Mouse (Mus musculus) olfactory bulb, adult 2 months (tissue): ENCODE results near the gene Ptprn2. TPM values are rescaled to one million over a fixed set of nuclear protein-coding genes. Genes with fewer than 3 reads are reported as not detected.

Experiments
- H3K27ac ChIP-seq: fragments of 200-500 bp; 2 replicates; pipeline ENCODE4 v1.5.1; 2012; ENCODE audit warnings: low read depth, low read length; ENCODE audit not compliant: insufficient read depth
- H3K4me1 ChIP-seq: fragments of 200-500 bp; 2 replicates; pipeline ENCODE4 v1.6.1; 2012; ENCODE audit warnings: low read length; ENCODE audit not compliant: control insufficient read depth, insufficient read depth
- H3K4me3 ChIP-seq: fragments of 200-500 bp; 2 replicates; pipeline ENCODE4 v1.5.1; 2012; ENCODE audit warnings: mild to moderate bottlenecking, low read depth, low read length, moderate library complexity; ENCODE audit not compliant: insufficient read depth
- CTCF ChIP-seq: fragments of 200-500 bp; IDR thresholded peaks from 2 replicates; pipeline ENCODE4 v1.5.1; 2012; ENCODE audit warnings: low read depth, mild to moderate bottlenecking, low read length, moderate library complexity; ENCODE audit not compliant: insufficient read depth
- POLR2A ChIP-seq: fragments of 200-500 bp; IDR thresholded peaks from 2 replicates; pipeline ENCODE4 v1.6.1; 2012; ENCODE audit warnings: mild to moderate bottlenecking, low read depth, low read length, moderate library complexity; ENCODE audit not compliant: insufficient read depth
- WGBS: fragments of 180-500 bp; shearing (Covaris S2); methylation state at CpG from one replicate; pipeline ENCODE4 v1.1.7; 2018; 5-methylcytosine and 5-hydroxymethylcytosine counted together
- polyA plus RNA-seq: library from polyadenylated mRNA; stranded (reverse); fragments of >200 nt; gene quantifications from 2 replicates; pipeline ENCODE4 v1.2.4, GENCODE M21; 2012; ENCODE audit warnings: low replicate concordance; ENCODE audit not compliant: missing spikeins, insufficient read depth, insufficient read length

Gene Ptprn2
- polyA plus RNA-seq, 1 experiment, result not detected

DNA sequence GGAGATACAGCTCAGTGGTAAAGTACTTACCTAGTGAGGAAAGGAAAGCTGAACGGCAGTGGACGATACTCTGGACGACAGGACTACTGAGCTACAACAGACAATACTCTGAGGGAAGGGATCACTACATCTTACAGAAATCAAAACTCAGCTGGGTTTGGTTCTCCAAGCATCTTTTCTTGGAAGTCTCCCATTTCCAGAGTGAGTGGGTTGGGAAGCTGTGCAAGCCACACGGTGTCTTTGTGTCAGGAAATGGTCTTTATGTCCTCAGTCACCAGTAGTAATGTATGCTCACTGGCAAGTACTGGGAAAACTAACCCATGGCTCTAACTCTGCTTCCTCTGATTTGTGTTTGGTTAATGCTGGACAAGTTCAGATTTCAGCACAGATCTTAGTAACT, 724.9 kb downstream of the Ptprn2 start:
- TF ChIP-seq POLR2A (no peak), CTCF (no peak)
- no peak overlapping the region for H3K27ac ChIP-seq
- H3K4me3 ChIP-seq, result no peak overlapping the region
- 66% methylated on average over 4 of the region's 4 CpGs for WGBS
- H3K4me1 ChIP-seq, result peaks cover 11% of the 10 kb centered on the region

DNA sequence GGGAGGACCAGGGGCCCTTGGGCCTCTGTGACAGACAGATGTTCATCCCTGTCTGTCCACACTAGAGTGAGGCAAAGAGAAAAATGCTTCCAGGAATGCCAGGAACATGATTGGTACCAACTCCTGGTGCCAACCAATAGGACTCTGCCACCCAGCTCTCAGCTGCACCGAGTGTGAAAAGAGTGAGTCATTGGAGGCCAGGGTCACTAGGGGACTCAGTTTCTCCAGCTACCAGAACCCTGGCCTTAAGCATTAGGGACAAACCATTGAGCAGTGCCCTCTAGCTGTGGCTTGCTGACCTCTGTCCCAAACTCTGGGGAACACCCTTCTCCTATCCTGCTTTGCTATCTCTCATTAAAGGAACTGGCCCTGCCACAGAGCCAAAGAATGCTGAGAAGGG, 728.0 kb downstream of the Ptprn2 start:
- Histone ChIP-seq H3K4me3 (no peak overlapping the region), H3K4me1 (peaks cover 11% of the 10 kb centered on the region), H3K27ac (no peak overlapping the region)
- WGBS, result 48% methylated on average over 1 of the region's 1 CpGs
- no peak for TF ChIP-seq POLR2A
- TF ChIP-seq CTCF, result no peak

DNA sequence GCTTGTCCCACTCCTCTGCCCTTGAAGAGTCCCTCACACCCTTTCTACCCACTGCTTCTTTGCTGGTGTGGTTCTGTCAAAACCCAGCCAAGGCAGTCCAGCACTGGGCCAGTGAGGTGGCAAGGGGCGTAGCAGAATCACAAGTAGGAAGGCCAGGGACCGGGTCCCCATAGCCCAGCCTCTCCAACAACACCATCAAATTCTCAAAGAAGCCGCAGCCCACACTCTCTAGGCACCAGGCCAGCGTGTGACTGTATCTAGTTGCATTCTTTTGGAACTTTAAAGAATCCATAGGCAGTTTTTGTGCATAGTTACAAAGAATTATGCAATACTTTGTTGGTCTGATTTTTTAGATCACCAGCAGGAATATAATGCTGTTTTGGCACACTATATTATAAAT, 728.8 kb downstream of the Ptprn2 start:
- TF ChIP-seq POLR2A (no peak), CTCF (no peak)
- no peak overlapping the region for H3K4me3 ChIP-seq
- 54% methylated on average over 4 of the region's 4 CpGs for WGBS
- H3K4me1 ChIP-seq, result peaks cover 11% of the 10 kb centered on the region
- no peak overlapping the region for H3K27ac ChIP-seq

DNA sequence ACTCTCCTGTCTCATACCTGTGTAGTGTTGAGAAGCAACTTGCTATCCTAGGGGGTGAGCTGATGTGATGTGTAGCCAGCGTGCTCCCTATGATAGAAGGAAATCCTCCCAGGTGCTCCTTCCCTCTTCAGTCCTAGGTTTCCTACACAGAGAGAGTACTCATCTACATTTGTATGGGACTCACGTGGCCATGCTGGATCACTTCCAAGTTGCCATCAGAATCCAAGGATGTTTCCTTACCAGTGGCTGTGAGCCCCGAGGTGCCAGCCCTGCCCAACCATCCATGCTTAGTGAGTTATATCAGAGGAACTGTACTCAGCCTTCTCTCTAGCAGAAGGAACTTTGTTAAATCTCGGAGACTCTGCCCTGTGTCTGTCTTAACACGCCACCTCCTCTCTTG, 729.4 kb downstream of the Ptprn2 start:
- WGBS, result 63% methylated on average over 5 of the region's 5 CpGs
- no peak overlapping the region for H3K27ac ChIP-seq
- TF ChIP-seq POLR2A (no peak), CTCF (no peak)
- no peak overlapping the region for H3K4me3 ChIP-seq
- H3K4me1 ChIP-seq, result peaks cover 11% of the 10 kb centered on the region

DNA sequence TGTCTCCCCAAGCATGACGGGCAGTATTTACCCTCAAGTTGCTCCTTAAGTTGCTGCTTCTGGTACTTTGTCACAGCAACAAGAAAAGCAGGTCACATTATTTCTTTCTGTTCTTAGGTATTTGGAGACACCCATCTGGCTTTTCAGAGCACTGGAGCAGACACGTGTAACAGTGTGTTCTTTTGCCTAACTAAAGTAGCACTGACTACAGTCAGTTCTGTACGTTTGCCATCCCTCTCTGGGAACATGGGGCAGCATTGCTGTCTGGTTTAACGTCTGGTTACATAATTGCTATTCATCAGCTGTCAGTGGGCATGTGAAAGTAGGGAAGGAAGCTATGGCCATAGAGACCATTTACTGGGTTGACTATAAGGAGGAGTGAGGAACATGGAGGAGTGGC, 736.4 kb downstream of the Ptprn2 start:
- WGBS, result 72% methylated on average over 4 of the region's 4 CpGs
- no peak overlapping the region for H3K4me3 ChIP-seq
- no peaks in the 10 kb centered on the region for H3K4me1 ChIP-seq
- no peak overlapping the region for H3K27ac ChIP-seq
- TF ChIP-seq POLR2A (no peak), CTCF (no peak)

DNA sequence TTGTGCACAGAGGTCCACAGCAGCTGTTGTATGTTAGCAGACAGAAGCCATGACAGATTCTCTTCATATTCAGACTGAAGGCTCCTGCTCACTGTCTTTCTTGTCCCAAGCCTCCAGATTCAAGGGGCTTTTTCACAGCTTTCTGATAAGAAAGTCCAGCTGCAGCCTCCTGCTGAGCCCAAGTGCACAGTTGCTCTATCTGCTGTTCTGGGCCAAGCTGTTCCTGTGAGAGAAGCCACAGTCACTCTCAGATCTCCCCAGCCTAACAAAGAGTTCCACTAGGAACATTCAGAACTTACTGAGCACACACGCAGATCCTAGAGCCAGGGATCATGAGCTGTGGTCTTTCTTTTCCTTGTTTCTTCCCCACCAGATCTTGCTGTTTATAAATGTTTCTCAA, 738.5 kb downstream of the Ptprn2 start:
- WGBS, result 77% methylated on average over 1 of the region's 1 CpGs
- TF ChIP-seq CTCF, result no peak
- no peak for TF ChIP-seq POLR2A

DNA sequence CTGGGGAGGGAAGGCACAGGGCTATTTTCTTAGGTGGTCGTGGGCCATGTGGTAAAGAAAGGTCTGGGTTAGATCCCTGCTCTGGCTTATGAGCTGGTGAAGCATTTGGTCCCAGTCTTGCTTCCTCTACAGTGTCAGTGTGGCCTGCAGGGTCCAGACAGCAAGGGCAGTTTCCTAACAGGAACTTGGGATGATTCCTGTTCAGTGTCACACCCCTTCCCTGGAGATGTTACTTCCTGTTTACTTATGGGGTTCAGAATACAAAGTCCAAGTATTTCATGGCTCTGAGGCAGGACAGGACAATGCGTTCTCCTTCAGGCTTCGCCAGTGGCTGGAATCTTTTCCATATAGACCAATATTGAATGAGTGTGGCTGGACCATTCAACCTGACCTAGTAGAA, 741.7 kb downstream of the Ptprn2 start:
- WGBS, result 89% methylated on average over 3 of the region's 3 CpGs
- TF ChIP-seq CTCF, result no peak
- TF ChIP-seq POLR2A, result no peak
- Histone ChIP-seq H3K4me1 (peaks cover 11% of the 10 kb centered on the region), H3K4me3 (no peak overlapping the region), H3K27ac (no peak overlapping the region)

More for the DNA sequence above, 738.5 kb downstream of the Ptprn2 start:
- Histone ChIP-seq H3K4me3 (no peak overlapping the region), H3K27ac (no peak overlapping the region), H3K4me1 (peaks cover 5% of the 10 kb centered on the region)

DNA sequence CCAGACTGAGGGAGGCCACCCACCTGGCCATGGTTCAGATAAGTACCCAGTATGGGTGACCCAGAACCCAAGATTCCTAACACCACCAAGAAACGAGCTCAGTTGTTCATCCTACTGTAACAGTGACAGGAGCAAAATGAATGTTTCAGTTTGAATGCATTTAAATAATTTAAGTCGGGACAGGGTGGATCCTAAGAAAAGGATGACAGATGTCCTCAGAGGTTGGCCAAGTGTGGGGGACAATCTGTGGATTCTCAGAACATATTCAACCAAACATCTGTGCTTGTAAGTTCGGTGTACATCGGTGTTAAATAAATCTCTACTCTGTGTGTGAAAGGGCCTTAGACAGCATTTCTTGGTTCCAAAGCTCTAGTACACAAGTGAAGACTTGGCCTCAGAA, 743.9 kb downstream of the Ptprn2 start:
- Histone ChIP-seq H3K4me3 (no peak overlapping the region), H3K27ac (no peak overlapping the region)
- WGBS, result 68% methylated on average over 4 of the region's 4 CpGs

DNA sequence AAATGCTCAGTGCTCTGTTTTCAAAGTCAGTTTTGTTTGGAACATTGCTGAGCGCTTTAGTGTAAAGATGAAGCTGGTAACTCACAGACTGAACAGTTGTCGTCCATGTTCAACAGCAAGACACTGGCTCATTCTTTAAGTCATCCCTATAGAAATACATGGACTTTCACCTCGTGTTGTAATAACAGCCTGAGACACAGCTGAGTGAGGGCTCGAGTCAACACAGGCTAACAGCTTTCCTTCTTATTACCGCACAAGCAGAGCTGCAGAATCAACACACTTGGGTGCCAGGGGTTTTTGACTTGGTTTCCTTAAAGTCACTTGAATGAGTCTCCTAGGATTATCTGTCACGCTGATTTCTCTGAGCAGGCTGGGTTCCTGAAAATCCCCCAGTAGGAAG, 744.8 kb downstream of the Ptprn2 start:
- WGBS, result 88% methylated on average over 6 of the region's 6 CpGs

More for the DNA sequence above, 743.9 kb downstream of the Ptprn2 start:
- peaks cover 13% of the 10 kb centered on the region for H3K4me1 ChIP-seq
- TF ChIP-seq POLR2A, result no peak
- no peak for TF ChIP-seq CTCF

DNA sequence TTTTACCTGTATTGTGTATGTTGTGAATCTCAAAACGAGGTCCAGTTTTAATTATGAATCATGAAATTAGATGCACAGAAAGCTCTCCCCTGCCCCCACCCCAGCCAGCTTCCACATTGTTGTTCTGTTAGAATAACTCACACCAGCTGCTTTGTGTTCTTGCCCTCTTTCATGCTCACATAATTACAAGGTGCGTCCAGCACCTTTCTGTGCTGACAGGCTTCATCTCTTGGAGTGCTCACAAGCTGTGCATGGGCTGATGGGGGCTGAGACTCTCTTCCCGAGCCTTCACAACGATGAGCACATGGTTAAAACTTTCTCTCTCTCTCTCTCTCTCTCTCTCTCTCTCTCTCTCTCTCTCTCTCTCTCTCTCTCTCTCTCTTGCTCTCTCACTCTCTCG, 746.3 kb downstream of the Ptprn2 start:
- TF ChIP-seq POLR2A (no peak), CTCF (no peak)
- no peak overlapping the region for H3K4me3 ChIP-seq
- no peak overlapping the region for H3K27ac ChIP-seq
- WGBS, result 33% methylated on average over 5 of the region's 5 CpGs
- H3K4me1 ChIP-seq, result peaks cover 13% of the 10 kb centered on the region

More for the DNA sequence above, 744.8 kb downstream of the Ptprn2 start:
- no peak for TF ChIP-seq POLR2A
- TF ChIP-seq CTCF, result no peak
- Histone ChIP-seq H3K4me1 (peaks cover 13% of the 10 kb centered on the region), H3K27ac (no peak overlapping the region), H3K4me3 (no peak overlapping the region)
